Mouse (Mus musculus): ENCODE measurements at regions not wholly inside any gene's neighbourhood (a gene's known extent, or its start where the extent isn't known, plus 50 kb on each side); places are given as distances from the start of the nearest gene placed in this dataset.
"Not testable (repeated sequence)": the region's sequence is repeated elsewhere in the genome, so short reads cannot be mapped to it uniquely, and the experiment has no call there.

- no peak for DNase-seq
Observed at GRCm38 (mm10) chr13:4858341-4858740, 249.4 kb upstream of the Akr1e1 start.

- not testable (repeated sequence) for DNase-seq
Observed at GRCm38 (mm10) chr13:4839481-4839880, 230.5 kb upstream of the Akr1e1 start.

- DNase-seq = no peak
Observed at GRCm38 (mm10) chr13:4826756-4827155, 217.8 kb upstream of the Akr1e1 start.

- not testable (repeated sequence) for DNase-seq
Observed at GRCm38 (mm10) chr13:4825749-4826148, 216.8 kb upstream of the Akr1e1 start.

GRCm38 (mm10) chr13:4806876-4807275, 197.9 kb upstream of the Akr1e1 start:
- no peak for DNase-seq

- DNase-seq = no peak
Observed at GRCm38 (mm10) chr13:4800666-4801065, 191.7 kb upstream of the Akr1e1 start.

- no peak for DNase-seq
Observed at GRCm38 (mm10) chr13:4791139-4791538, 182.2 kb upstream of the Akr1e1 start.

GRCm38 (mm10) chr13:4790414-4790813, 181.4 kb upstream of the Akr1e1 start:
- DNase-seq = no peak

DNA sequence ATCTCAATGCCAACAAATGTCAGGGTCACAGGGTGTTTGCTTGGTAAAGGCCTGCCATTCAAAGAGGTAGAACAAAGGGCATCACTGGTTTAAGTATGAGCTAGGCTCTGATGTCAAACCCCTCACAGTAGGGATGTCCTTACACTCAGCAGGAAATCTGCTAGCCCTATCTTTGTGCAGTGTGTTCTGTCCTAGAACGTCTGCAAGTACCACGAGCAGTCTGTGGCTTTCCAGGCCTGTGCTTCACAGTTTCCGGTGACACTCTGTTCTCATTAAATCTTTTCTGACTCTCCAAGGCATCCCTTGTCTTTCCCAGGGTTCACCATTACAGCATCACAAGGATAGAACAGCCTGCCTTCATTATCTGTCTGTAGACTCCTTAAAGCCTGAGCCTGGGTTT, 174.3 kb upstream of the Akr1e1 start:
- no peak for DNase-seq

DNA sequence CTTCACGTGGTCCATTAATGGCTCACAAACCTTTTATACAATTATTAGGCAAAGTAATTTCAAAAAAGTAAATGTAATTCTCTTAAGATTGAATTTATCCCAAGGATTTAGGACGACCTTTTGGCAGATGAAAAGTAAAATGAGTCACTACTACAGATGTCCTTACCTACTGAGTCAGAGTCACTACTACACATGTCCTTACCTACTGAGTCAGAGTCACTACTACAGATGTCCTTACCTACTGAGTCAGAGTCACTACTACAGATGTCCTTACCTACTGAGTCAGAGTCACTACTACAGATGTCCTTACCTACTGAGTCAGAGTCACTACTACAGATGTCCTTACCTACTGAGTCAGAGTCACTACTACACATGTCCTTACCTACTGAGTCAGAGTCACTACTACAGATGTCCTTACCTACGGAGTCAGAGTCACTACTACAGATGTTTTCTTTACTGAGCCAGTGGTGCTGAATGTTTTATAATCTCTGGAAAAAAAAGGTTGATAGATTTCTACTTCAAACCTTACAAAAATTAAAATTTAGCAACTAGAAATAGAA, 169.4 kb upstream of the Akr1e1 start:
- DNase-seq = not testable (repeated sequence)

DNA sequence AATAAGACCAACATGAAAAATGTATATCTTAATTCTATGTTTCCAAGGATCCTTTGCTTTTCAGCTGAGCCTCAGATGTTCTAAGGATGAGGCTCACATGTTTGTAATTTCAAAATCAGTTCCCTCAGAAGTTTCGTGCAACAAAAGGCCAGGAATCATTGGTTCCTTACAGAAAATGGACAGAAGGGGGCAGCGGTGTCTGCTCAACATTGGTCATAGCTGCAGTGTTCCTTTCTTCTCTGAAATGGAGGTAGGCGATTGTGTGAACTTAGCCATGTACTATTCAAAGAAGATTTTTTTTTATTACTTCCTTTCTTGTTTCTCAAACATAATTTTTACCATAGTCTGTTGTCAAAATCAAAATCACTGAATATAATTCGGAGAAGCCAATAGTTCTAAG, 167.9 kb upstream of the Akr1e1 start:
- peak; percentile 54 for DNase-seq

- no peak for DNase-seq
Observed at GRCm38 (mm10) chr13:4772324-4772723, 163.3 kb upstream of the Akr1e1 start.

DNA sequence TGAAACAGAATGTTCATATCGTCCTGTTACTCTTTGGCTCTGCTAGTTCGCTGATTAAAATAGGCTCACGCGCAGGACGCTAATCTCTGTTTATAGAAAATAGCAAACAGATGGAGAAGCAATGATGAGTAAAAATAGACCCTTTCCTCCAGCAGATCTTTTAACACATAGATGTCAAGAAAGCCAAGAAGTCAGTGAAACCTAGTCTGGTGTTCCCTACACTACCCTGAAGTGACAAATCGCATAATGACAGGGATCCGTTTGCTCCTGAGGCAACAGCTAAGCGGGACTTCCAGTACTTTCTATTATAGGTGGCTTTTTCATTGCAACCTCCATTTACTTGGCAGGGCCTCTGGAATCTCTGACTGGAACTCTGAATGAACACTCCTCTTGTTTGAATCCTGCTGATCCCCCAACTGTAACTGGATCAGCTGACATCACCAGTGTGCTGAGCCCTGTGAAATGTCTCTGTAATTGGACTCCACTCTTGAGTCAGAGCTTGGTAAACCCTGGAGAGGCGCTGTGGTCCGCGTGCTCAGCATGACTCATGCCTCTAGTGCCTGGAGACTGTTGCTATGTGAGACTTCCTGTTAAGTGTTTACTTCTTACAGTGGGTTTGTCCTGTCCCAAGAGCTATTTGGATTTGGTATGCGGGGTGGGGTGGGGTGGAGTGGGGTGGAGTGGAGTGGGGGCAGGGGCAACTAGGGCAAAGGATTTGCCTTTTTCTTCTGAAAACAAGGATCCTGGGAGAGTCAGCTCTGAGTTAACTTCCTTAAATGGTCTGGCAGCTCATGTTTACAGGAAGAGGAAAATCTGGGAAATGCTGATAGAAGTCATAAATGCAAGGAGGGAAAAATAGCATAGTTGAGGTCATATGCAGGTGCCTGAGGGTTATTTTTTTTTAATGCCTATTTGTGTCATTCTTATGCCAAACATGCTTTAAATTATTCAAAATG, 162.4 kb upstream of the Akr1e1 start:
- peak; percentile 88 for DNase-seq

GRCm38 (mm10) chr13:4759965-4760364, 151.0 kb upstream of the Akr1e1 start:
- DNase-seq = no peak

DNA sequence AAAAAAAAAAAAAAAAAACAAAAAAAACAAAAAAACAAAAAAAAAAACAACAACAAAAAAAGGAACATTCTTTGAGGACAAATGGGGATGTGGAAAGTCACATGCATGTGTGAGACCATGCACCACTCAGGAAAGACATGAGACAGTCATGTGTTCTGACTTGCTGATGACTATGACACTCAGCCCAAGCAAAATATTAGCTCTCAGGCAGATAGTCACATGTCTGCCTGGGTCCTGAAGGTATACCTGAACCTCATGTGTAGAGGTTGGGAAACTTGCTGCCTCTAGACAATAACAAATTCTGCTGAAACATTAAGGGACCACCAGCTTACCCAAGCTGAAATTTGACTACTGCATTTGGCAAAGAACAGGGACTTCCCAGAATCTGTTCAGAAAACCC, 147.6 kb upstream of the Akr1e1 start:
- DNase-seq = no peak

DNA sequence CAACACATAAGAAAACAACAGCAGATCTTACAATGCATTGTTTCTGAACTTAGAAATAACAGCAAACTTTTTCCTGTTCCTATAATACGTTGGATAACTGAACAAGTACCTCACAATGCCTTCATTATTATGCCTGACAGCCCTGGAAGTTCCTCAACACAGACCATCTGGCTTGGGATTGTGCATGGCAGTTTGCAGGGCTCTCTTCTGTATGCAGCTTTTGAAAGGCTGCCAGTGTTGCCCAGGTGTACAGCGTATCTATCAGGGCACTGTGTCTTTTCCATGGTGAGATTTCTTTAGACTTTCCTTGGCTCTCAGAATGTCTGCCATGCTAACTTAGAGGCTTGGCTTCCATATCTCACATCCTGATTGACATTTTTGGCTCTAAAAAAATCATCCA, 134.0 kb upstream of the Akr1e1 start:
- DNase-seq = no peak

- DNase-seq = not testable (repeated sequence)
Observed at GRCm38 (mm10) chr13:4716299-4716698, 107.3 kb upstream of the Akr1e1 start.

DNA sequence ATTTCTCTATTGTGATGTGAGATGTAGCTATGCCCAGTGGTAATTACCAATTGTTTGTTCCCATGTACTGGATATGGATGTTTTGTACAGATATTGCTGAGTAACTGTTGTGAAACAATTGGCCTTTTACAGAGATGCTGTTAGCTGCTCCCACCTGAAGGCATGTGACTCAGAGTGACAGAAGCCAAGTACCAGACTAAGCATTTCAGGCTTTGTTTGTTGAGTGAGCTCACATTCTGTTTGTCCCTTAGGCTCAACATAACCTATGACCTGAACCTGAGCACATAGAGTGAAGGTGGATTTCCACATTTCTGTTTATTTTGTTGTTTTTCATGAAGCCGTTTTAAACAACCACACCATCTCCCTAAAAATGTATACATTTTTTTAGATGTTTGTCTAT, 105.8 kb upstream of the Akr1e1 start:
- DNase-seq = no peak

DNA sequence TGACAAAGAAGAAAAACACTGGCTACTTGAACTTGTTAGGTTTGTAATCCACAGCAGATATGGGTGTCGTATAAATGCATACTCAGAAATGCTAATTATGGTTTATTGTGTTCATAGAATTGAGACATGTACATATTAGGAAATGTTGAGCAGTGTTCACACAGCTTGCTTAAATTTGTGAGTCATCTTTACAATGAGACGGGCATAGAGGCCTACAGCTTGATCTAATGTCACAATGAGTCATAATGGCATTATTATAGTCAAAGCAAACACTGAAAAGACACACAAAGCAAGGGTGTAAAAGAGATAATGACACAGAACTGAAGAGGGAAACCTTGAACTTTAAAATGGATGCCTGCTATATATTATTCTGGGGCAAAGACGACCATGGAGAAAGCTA, 103.7 kb upstream of the Akr1e1 start:
- no peak for DNase-seq

DNA sequence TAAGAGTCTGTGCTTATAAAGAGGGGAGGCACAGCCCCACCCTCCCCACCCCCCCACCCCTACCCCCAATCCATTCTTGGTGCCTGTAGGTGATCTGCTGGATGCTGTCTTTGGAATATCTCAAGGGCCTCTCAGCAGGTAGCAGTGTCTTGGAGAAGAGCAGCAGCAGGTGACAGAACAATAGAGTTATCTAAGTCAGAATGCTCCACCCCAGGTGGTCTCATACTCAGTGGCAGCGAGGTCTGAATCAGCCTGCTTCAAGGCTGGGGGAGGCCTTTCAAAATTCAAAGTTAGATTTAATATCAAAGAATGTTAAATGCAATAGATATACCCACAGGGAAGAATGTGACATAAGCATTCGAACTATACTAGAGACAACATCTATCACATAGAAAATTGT, 90.6 kb upstream of the Akr1e1 start:
- DNase-seq = not testable (repeated sequence)

DNA sequence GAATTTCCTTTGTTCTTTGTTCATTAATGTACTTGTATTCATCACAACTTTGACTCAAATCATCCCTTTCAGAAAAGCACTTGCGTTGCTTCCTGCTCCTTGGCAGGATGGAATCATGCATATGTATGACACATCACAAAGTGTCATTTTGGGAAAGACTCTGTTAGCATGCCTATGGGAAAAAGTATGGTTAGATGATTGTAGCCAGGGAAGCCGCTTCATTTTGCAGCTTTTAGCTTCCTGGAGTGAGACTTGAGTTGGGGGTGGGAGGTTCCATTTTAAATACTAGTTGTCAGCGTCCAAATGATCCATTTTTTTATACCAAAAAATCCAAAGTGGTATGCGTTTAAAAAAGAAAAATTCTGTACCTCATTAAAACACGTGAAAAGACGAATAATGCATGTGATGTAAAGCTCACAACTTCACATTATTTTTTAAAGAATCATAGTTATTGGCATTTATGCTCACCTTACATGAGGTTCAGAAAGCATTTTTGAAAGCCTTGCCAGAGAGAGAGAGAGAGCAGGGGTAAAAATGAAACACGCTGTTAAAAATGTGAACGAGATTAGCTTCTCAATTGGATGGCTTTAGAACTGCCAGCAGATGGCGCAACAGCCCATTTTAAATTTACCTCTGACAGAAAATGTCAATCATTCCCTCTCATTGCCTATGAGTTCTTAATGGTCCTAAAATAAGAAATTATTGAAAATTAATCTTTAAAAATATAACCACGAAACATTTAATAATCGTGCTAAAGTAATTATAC, 57.6 kb upstream of the Akr1e1 start:
- peak; percentile 58 for DNase-seq

DNA sequence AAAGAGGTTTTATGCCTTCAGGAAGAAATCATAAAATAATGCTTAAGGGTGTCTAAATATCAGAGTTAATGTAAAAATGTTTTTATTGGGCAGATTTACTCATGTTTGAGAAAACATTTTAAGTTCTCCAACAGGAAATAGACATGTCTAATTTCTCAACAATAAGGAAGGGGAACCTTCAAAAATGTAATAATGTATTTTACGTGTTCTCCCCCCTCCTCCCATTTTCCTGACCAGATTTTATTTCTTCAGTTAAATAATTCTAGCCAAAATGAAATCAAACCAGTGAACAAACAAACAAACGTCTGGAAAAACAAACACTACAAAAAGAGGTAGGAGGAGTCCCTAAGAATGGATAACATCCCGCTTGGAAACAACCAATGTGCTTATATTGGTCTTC, 54.4 kb upstream of the Akr1e1 start:
- DNase-seq = no peak

DNA sequence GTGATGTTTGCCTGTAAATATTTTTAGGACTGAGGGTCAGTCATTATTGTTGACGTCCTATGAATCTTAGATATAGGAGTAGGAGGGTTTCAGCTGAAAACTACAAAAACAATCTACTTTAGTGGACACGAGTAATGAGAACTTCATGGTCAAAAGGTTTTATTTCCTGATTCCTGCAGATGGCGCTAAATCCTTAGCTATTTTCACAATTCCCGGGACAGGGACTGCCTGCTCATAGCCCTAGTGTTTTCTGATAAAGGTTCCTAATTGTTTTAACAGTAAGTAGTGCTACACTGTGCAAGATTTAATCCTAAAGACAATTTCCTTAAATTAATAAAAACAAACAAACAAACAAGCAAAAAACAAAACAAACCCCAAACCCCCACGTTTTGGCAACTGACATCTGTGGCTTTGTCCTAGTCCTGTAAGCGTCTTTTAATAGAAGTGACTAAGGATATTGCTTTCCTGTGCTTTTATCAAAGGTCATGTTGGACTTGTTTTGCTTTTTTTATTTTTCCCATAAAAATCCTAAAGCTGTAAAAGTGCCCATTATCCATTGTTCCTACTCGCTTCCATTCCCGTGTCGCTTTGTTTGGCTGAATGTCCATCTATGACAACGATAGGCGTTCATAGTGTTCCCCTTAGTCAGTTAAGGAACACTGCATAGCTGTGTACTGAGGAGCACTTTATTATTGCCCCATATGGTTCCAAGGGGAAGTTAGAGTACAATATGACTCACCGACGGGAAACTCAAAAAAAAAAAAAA, 53.5 kb upstream of the Akr1e1 start:
- DNase-seq = peak; percentile 69
